Mouse (Mus musculus): ENCODE measurements around the gene Scgb1a1.
"Not testable (repeated sequence)": the region's sequence is repeated elsewhere in the genome, so short reads cannot be mapped to it uniquely, and the experiment has no call there.

The Scgb1a1 gene

DNA sequence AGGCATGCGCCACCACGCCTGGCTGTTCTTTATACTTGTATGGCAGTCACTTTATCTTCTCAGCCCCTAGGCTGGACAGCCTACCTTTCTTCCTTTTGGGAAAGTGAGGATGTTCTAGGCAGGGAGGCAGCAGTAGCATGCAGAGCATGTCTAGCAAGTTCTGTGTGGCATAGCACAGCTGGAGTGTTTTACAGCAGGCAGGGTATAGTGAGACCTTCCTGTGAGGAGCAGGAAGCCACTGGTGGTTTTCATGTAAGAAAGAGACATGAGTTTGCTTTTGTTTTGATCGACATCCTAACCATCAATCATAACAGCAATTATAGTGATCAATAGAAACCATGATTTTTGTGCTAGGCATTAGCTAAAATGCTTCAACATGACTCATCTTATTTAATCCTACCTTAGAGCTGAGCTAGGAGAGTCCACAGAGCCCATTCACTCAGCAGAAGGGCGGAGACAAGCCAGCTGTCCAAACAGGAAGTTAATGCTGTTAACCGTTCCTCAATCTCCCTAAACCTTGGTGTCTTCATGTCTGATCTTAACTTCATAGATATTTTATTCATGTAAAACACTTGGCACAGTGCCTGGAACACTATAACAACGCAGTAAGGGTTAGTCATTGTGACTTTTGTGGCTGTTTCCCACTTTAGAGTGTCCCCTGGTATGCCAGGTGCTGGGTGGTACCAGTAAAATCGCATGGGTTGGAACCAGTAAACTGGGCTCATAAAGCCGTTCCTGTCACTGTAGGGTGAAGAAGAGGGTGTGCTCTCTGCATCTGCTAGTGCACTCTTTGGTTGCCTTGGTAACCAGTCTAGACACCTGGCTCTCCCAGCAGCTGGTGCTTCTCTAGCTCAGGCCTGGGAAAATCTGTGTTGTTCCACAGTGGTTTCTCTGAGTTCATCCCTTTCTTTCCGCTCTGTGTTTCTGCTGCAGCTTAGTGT, 21.9 kb downstream of the Scgb1a1 start:
- DNase-seq = peak; percentile 52

DNA sequence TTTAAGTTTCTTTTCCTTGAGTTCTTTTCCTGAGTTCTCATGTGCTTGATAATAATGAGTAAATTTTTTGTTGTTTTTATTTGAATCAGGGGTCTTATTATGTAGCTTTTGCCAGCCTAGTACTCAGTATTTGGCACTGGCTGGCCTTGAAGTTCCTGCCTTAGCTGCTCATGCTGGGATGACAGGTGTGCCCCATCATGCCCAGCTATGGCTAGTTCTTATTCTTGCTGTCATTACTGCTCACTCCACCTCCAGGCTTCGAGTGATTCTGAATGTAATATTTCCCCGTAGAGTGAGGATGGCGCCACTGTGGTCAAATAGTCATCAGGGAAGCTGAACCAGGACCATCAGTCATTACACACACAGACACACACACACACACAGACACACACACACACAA, 23.9 kb downstream of the Scgb1a1 start:
- DNase-seq = no peak

DNA sequence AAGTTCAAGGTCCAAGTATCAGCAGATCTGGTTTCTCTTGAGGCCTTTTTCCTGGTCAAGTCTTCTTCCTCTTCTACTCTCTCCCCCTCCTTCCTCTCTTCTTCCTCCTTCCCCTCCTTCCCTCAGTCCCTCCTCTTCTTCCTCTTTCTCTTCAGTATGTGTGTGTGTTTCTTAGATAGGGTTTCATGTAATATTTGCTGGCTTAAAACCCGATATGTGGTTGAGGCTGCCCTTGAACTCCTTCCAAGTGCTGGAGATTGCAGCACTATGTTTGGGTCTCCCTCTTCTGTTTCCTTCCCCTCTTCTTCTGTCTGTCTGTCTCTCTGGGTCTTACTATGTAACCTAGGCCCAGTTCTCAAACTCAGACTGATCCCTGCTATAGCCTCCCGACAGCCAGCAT, 24.9 kb downstream of the Scgb1a1 start:
- no peak for DNase-seq

DNA sequence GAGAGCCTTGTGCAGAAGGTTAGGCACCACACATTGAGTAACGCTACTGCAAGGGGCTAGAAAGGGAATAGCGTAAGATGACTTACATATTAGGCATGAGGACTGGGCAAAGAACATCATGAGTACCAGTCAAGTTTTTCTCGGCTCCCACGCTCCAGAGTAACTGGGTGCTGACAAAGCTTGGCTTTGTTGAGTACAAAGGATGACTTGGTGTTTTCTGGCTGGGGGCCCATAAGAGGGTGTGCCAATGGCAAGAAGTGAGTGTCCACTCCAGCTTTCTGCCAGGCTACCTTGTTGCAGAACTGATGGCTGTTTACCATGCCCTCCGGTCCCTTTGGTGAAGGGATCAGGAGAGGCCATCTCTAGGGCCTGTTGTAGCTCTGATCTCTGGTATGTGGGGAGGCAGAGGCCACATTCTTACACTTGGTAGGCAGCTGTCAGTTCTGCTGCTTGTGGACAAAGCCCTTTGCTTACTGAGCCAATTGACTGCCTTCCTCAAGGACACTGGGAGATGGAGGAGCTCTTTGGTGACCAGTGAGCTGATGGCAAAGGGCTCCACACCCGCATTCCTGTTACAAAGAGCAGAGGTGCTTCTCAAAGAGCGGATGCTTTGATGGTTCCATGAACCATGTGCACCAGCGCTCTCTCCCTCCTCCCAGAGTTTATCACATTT, 26.4 kb downstream of the Scgb1a1 start:
- DNase-seq = no peak

DNA sequence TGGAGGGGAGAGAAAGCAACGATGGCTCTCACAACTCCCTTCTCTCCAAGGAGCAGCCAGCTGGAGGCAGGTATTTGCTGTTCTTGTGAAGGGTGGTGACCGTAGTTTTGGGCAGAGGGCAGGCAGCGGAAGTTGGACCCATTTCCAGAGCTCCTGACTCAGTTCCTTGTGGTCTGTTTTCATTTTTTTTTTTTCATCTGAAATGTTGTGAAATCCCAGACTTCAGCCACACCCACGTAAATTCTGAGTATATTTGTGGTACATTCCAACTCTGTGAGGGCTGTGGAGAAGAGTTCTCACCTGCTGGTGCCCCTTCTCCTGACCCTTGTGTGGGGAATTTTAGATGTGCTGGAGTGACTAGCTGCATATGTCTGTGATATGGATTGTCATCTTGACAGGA, 27.7 kb downstream of the Scgb1a1 start:
- DNase-seq = no peak

DNA sequence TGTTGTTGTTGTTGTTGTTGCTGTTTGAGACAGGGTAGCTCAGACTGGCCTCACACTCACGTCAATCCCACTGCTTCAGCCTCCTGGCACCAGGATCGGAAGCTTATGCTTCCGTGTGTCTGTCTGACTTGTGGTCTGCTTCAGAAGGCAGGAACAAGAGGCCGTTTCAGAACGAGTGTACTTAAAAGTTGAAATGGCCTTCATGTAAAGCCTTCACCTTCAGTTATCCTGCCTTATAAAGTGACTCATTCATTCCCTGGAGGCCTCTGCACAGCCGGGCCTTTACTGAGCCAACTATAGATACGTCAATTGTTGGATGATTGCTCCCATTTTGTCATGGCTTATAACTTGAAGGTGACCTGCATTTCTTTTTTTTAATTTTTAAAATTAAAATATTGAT, 28.4 kb downstream of the Scgb1a1 start:
- DNase-seq = no peak

DNA sequence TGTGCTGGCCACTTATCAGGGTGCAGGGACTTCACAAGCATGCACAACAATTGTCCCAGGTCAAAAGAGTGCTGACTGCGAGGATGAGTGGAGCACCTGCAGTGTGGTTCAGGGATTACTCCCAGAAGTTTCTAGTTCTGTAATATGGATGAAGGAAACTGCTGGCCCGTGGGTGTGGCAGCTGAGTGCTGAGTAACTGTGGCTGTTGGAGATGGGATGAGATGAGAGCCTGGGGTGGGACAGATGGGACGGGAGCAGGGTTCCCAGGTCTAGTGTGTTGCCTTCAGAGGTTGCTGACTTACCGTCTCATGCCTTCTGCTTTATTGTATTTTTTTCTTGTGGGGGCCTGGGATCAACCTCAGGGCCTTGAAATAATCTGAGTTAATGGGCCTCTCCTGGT, 28.8 kb downstream of the Scgb1a1 start:
- no peak for DNase-seq

DNA sequence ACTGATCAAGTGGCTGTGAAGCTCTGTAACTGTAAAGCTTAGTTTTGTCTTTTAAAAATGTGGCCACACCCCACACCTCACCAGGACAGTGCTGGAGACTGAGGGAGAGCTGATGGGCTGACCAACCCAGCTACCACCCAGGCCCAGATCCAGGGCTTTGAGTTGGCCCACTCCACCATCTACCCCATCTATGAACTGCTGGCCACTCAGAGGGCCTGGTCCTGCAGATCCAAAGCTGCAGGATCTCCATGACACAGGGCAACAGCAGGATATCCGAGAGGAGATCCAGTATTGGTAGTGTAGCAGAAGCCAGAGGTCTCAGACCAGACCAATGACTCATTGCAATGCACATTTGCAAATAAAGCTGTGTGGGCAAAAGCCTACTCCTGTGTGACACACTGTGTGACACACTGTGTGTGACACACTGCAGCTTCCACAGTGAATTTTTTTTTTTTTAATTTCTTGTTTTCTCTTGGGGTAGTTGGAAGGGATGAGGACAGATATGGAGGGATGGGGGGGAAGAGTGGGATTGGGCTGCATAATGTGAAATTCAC, 29.4 kb downstream of the Scgb1a1 start:
- no peak for DNase-seq

DNA sequence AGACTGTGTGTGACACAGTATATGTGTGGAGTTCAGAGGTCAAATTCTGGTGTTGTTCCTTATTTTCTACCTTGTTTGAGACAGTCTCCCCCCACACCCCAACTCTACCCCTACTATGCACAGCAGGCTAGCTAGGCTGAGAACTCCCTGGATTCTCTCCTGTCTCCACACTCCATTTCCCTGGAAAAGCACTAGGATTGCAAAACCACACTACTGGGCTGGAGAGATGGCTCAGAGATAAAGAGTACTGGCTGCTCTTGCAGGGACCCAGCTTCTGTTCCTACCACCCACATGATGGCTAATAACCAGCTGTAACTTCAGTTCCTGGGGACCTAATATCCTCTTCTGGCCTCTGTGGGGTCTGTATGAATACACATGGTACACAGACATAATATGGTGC, 30.1 kb downstream of the Scgb1a1 start:
- no peak for DNase-seq

DNA sequence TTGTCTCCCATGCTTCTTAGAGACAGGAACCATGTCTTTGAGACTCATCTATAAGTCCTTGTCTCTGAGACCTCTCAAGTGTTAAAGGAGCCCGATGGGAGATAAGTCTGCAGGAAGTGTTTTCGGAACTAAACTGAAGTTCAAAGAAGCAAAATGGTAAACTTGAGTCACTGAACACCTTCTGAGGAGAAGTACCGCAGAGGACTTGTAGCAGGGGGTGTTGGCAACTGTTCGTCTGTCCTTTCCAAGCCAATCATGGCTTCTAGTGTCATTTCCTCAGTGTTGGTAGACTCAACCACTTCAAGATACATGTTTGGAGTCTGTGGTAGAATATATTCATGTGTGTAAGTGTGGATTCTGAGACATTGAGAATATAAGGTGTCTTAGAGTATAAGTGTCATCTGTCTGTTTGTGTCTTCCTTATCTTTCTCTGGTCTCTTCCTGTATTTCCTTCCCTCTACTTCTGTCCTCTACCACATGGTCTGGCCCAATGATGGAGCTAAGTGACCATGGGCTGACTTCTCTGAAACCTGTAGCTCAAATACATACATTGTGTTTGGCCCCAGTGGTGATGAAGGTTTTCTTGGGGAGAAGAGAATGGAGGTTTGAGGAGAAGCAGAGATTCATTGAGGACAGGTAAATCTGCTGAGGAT, 31.9 kb downstream of the Scgb1a1 start:
- no peak for DNase-seq

DNA sequence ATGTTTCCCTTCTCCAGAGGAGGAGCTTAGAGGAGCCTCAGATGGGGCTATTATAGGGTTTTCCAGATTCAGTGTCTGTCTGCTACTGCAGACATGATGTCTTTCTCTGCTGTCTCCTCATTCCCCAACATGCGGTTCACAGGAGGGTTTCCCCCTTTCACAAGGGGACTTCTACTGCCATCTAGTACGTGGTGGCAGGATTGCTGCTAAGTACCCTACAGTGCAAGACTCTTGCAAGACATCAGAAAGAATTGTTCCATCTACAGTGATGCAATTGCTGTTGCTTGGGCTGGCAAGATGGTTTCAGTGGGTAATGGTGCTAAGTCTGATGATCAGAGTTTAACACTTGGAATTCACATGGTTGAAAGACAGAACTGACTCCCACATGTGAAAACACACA, 32.6 kb downstream of the Scgb1a1 start:
- peak; percentile 34 for DNase-seq

DNA sequence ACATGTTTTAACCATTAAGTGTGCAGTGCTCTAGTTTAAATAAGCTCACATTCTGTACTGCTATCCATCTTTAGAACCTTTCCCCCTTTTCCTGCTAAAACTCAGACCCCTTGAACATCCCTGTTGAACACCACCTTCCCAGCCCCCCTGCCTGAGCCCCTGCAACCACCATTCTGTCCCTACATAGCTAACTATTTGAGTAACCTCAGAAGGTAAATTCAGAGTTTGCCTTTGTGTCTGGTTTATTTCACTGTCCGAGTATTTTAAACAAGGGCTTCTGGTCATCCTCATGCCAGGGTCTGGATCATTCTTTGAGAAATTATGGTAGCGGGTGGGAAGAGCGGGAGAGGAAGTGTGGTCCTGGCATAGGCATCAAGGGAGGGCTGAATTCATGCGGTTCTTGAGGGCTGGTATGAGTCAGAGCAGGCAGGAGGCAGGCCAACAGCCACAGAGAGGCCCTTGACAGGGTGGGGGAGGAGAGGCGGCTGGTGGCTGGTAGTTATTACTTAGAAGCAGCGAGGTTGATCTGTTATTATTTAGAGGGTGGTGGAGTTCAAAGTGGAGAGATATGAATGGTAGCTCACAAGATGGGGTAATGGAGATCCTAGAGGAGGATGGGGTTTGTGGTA, 34.8 kb downstream of the Scgb1a1 start:
- DNase-seq = no peak

DNA sequence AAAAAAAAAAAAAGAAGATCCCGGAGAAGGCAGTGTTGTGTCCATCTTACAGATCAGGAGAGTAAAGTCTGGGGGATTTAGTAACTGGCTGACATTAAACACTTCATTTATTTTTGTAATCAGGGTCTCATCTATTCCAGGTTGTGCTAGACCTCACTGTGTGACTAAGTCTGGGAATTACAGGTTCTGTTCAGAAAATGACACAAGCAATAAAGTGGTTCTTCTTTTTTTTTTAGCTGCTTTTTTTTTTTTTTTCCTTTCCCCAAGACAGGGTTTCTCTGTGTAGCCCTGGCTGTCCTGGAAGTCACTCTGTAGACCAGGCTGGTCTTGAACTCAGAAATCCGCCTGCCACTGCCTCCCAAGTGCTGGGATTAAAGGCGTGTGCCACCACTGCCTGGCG, 35.8 kb downstream of the Scgb1a1 start:
- DNase-seq = not testable (repeated sequence)

DNA sequence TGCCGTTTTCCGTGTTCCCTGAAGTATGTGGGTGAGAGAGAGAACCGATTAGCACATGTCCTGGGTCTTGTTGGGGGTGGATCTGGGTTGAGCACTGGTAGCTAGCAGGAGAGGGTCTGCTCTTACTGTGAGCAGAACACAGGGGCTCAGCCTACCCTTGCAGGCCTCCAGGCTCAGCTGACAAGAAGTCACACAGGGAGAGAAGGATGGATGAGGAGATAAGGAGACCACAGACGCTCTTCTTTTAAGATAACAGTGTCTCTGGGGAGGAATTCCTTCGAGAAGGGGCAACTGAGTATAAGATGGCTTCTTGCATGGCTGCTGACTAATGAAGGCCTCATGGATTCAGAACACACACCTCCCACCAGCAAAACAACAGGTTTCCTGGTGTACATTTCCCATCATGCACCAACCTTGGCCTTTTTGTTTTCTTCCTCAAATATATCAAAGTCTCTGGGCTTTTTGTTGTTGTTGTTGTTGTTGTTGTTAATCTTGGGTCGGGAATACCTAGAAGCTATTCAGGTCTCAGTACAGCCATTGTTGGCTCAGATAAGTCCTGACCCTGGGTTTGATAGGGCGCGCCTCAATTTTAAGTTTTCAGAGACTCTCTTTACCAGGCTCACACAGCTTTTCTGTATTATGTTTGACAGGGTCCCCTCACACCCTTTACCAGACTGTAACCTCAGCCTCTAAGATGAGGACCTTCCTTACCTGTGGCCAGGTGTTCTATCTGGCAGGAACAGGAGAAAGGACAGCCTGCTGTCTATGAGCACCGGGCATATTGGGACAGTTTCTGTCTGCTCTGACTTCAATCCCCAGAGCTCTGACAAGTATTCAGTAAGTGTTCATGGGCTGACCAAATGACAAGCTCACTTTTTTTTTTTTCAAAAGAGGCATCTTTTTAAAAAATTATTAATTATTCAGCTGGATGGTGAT, 37.2 kb downstream of the Scgb1a1 start:
- DNase-seq = no peak

DNA sequence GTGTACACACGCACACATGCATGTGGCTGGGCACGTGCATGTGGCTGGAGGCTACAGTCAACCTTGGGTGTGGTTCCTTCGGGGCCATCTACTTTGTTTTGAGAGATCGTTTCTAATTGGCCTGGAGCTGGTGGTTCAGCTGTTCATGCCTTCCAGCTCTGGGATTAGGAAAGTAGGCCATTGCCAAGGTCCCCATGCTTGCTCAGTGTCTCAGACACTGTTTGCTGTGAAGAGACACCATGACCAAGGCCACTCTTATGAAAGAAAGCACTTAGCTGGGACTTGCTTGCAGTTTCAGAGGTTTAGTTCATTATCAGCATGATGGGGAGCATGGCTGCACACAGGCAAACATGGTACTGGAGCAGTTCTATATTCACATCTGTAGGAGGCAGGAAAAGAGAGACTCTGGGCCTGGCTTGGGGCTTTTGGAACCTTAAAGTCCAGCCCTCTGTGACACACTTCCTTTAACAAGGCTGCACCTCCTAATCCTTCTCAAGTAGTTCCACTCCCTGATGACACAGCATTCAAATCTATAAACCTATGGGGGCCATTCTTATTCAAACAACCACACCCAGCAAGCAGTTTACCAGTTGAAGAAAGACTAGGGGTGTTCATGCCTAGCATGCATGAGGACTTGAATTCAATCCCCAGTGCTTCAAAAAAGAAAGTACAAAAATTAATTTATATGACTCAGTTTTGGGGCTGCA, 38.6 kb downstream of the Scgb1a1 start:
- DNase-seq = no peak

DNA sequence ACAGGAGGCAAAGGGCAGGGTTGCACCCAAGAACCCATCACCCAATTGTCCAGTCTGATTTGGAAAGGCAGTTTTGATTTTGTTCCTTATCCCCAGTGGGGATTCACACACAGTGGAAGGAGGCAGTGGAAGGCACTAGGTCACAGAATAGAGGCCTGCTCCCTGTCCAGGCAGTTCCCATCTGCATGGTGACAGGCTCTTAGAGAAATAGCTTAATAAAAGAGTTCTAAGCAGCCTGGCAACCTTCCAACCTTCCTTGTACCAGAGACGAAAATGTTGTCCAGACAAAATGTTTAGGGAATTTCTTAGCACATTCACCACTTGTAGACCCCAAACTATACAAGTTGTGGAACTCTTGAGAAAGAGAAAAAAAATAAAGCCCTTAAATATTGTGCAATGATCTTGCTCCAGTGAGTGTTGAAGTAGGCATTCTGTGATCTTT, 39.8 kb downstream of the Scgb1a1 start:
- no peak for DNase-seq

DNA sequence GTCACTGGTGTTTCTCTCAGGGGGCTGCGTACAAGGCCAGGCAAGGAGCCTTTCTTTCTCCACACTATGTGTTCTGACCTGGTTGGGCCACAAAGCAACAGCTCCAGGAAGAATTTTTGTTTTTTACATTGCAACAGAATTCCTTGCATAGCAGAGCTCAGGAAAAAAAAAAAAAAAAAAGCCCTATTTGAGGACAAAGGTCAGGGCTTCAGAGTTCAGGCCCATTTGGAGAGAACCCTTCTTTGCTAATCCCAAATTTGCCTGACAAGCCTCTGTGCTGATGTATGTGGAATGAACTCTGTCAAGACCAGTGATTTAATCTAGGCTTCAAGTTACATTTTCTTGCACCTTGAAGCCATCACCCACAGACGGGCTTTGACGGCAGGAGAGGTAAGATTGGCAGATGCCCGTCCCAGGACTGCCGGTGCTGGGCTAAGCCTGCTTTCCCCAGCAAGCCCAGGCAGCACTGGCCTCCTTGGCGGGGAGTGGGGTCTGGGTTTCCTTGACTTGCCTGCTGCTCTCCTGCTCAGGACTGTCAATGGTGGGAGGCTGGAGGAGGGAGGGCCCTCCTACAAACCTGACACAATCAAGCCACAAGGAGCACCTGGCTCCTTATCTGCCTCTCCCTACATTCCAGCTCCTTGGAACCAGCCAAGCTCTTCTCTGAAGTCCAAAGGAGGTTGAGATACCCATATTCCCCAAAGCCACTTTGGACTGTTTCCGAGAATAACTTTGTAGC, 40.4 kb downstream of the Scgb1a1 start:
- no peak for DNase-seq

DNA sequence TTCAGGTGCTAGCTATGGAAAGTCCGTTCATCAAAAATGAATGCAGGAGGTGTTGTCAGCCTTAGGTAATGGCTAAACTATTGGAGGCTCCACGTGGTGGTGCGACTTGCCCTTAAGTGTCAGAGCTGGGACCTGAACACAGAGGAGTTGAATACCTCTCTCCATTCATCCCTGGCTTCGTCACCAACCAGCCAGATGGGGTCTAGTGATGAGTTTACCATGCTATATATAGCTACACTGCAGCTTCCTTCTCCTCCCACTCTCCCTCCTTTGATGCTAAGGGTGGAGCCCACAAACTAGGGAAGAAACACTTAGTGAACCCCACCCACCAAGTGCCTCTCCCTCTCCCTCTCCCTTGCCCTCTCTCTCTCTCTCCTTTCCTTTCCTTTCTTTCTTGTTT, 43.5 kb downstream of the Scgb1a1 start:
- no peak for DNase-seq

DNA sequence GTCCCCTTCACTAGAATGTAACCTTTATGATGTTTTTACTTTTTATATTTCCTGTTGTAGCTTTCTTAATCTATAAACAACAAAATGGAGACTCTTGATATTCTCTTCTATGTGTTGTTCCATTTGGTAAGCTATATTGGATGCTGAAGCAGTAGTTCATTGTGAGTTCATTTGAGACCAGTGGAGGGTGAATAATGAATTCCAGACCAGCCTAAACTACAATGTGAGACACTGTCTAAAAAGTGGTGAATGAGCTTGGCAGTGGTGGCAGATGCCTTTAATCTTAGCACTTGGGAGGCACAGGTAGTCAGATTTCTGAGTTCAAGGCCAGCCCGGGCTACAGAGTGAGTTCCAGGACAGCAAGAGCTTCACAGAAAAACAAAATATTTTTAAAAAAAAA, 44.6 kb downstream of the Scgb1a1 start:
- peak; percentile 18 for DNase-seq

DNA sequence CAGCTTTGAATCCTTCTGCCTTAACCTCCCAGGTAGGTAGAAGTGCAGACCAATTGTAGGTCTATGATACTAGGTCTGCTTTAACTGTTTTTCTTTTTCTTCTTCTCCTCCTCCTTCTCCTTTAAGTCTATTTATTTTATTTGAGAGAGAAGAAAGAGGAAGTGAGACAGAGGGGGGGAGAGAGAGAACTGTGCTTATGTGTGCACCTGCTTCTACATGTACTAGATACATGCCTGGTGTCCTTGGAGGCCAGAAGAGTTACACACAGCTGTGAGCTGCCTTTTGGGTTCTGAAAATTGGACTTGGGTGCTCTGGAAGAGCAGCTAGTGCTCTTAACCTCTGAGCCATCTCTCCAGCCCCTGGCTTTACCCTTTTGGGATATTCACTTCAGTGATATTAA, 46.7 kb downstream of the Scgb1a1 start:
- no peak for DNase-seq

All from retina, postnatal 1 day (tissue).